Mouse (Mus musculus) spleen, adult 18-20 months (tissue): Measurements from ENCODE around the gene Csnk1e.
A peak's percentile ranks its signal among the peaks of the same experiment; 100 is the strongest.

ENCODE experiments used
- DNase-seq, 2 experiments: peaks; one replicate each; pipeline ENCODE4 v3.0.0; 2022; ENCODE audit warnings: mixed read lengths in 2 of 2

Gene Csnk1e

GRCm38 (mm10) chr15:79392527-79392926 lies 62.8 kb downstream of the Csnk1e start:
- DNase-seq = no peak

GRCm38 (mm10) chr15:79391447-79392093 lies 63.8 kb downstream of the Csnk1e start:
- no peak for DNase-seq

- no peak for DNase-seq
Observed at GRCm38 (mm10) chr15:79390434-79390833, 64.9 kb downstream of the Csnk1e start.

GRCm38 (mm10) chr15:79388171-79388570 lies 67.2 kb downstream of the Csnk1e start:
- DNase-seq = no peak

GRCm38 (mm10) chr15:79387611-79388010 lies 67.8 kb downstream of the Csnk1e start:
- no peak for DNase-seq

- no peak for DNase-seq
Observed at GRCm38 (mm10) chr15:79387081-79387480, 68.3 kb downstream of the Csnk1e start.

- no peak for DNase-seq
Observed at GRCm38 (mm10) chr15:79381644-79382043, 73.7 kb downstream of the Csnk1e start.

- peak; percentile 44 to 69 for DNase-seq
Observed at GRCm38 (mm10) chr15:79380468-79381444, 74.6 kb downstream of the Csnk1e start.

GRCm38 (mm10) chr15:79379658-79380057 lies 75.7 kb downstream of the Csnk1e start:
- no peak for DNase-seq

GRCm38 (mm10) chr15:79378608-79379007 lies 76.8 kb downstream of the Csnk1e start:
- no peak for DNase-seq

- no peak for DNase-seq
Observed at GRCm38 (mm10) chr15:79377681-79378080, 77.7 kb downstream of the Csnk1e start.

GRCm38 (mm10) chr15:79374760-79375159 lies 80.6 kb downstream of the Csnk1e start:
- no peak for DNase-seq

GRCm38 (mm10) chr15:79370281-79370843 lies 85.0 kb downstream of the Csnk1e start:
- no peak for DNase-seq

- no peak for DNase-seq
Observed at GRCm38 (mm10) chr15:79369452-79370280, 85.7 kb downstream of the Csnk1e start.

GRCm38 (mm10) chr15:79368861-79369440 lies 86.4 kb downstream of the Csnk1e start:
- DNase-seq = no peak

GRCm38 (mm10) chr15:79368313-79368811 lies 87.0 kb downstream of the Csnk1e start:
- DNase-seq = no peak
